Mouse (Mus musculus): Measurements from ENCODE around the gene Tmem219. TPM values are rescaled to one million over a fixed set of nuclear protein-coding genes. Genes with fewer than 3 reads are reported as not detected.

Gene Tmem219
- total RNA-seq, 1 experiment, result 14.7 TPM

- Histone ChIP-seq H3K4me1 (ENCODE audit: control insufficient read depth in 2 of 2, insufficient read depth in 2 of 2, low read length in 2 of 2, poor library complexity in 1 of 2) (no peaks in the 10 kb centered on the region), H3K9me3 (ENCODE audit: control insufficient read depth, insufficient read depth, low read depth, low read length) (no peaks in the 10 kb centered on the region), H3K4me3 (ENCODE audit: insufficient read depth in 1 of 2, low read depth in 1 of 2, low read length in 2 of 2, poor library complexity in 1 of 2, severe bottlenecking in 1 of 2) (no peak overlapping the region), H3K27ac (ENCODE audit: insufficient read depth, low read depth, low read length, poor library complexity, severe bottlenecking) (no peak overlapping the region), H3K36me3 (ENCODE audit: control insufficient read depth, insufficient read depth, low read length, poor library complexity, severe bottlenecking) (peaks cover 45% of the 10 kb centered on the region), H3K9ac (ENCODE audit: insufficient read depth, low read depth, low read length, poor library complexity, severe bottlenecking) (no peak overlapping the region)
- TF ChIP-seq CHD2 (IDR thresholded peaks at IDR 0.05; ENCODE audit: low read depth, low read length) (no peak), HCFC1 (IDR thresholded peaks at IDR 0.05; ENCODE audit: borderline replicate concordance, insufficient read depth, low read length) (no peak), ZC3H11A (IDR thresholded peaks at IDR 0.05; ENCODE audit: borderline replicate concordance, low read depth, low read length) (no peak), ZNF384 (IDR thresholded peaks at IDR 0.05; ENCODE audit: low read depth, low read length) (no peak), MAFK (IDR thresholded peaks at IDR 0.05; ENCODE audit: insufficient read depth, low read depth, low read length) (no peak)
- in situ Hi-C loops (cut with MboI; ENCODE audit: low sequenced_read_pairs in 2 of 2, unreplicated experiment in 2 of 2), result no loop called here
- DNase-seq (ENCODE audit: low read depth, low spot score), result no peak
Measured at GRCm38 (mm10) chr7:126877239-126877638, 45.5 kb downstream of the Tmem219 start.

GRCm38 (mm10) chr7:126870520-126870891 lies 52.2 kb downstream of the Tmem219 start:
- Histone ChIP-seq H3K9ac (ENCODE audit: insufficient read depth, low read depth, low read length, poor library complexity, severe bottlenecking) (no peak overlapping the region), H3K27ac (ENCODE audit: insufficient read depth, low read depth, low read length, poor library complexity, severe bottlenecking) (no peak overlapping the region), H3K4me3 (ENCODE audit: insufficient read depth in 1 of 2, low read depth in 1 of 2, low read length in 2 of 2, poor library complexity in 1 of 2, severe bottlenecking in 1 of 2) (no peak overlapping the region), H3K4me1 (ENCODE audit: control insufficient read depth in 2 of 2, insufficient read depth in 2 of 2, low read length in 2 of 2, poor library complexity in 1 of 2) (peaks cover 0 to 5% of the 10 kb centered on the region in 2 experiments; a peak in 1 of 4 replicates), H3K9me3 (ENCODE audit: control insufficient read depth, insufficient read depth, low read depth, low read length) (no peaks in the 10 kb centered on the region), H3K36me3 (ENCODE audit: control insufficient read depth, insufficient read depth, low read length, poor library complexity, severe bottlenecking) (peaks cover 69% of the 10 kb centered on the region)
- in situ Hi-C loops (cut with MboI; ENCODE audit: low sequenced_read_pairs in 2 of 2, unreplicated experiment in 2 of 2), result no loop called here
- TF ChIP-seq MAFK (IDR thresholded peaks at IDR 0.05; ENCODE audit: insufficient read depth, low read depth, low read length) (no peak), HCFC1 (IDR thresholded peaks at IDR 0.05; ENCODE audit: borderline replicate concordance, insufficient read depth, low read length) (no peak), ZC3H11A (IDR thresholded peaks at IDR 0.05; ENCODE audit: borderline replicate concordance, low read depth, low read length) (no peak), CHD2 (IDR thresholded peaks at IDR 0.05; ENCODE audit: low read depth, low read length) (no peak), ZNF384 (IDR thresholded peaks at IDR 0.05; ENCODE audit: low read depth, low read length) (no peak)
- no peak for DNase-seq (ENCODE audit: low read depth, low spot score)

DNA sequence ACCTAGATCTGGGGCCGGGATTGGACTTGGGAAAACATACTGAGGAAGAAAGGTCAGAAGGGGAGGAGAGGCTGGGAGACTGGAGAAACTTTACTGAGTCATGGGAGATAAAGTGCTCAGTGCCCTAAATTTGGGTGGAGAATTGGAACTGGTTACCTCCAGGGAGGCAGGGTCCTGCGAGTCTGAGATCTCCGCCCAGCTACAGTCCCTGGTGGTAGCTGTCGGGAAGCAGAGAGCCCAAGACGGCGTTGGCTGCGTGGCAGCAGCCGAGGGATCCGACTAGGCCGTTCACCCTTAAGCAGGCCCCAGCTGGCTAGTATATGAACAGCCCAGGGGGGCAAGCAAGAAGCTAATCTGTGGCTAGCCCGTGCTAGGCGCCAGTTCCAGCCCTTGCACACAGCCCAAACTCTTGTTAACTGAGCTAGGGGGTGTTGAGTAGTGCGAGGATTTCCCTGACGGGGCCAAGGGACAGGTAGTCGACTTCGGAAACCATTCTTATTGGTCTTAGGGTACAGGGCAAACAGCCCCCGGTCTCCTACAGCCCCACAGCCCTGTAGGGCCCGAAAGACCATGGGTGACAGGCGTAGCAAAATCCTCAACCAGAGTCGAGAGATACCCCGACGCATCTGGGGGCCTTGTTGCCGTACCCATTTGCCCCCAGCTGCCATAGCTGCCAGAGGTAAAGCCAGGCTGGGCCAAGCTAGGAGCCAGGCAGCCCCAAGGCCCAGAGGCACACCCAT lies 52.8 kb downstream of the Tmem219 start:
- peaks cover 0 to 5% of the 10 kb centered on the region in 2 experiments; a peak in 1 of 4 replicates for H3K4me1 ChIP-seq (ENCODE audit: control insufficient read depth in 2 of 2, insufficient read depth in 2 of 2, low read length in 2 of 2, poor library complexity in 1 of 2)
- in situ Hi-C loops (cut with MboI; ENCODE audit: low sequenced_read_pairs in 2 of 2, unreplicated experiment in 2 of 2), result no loop called here
- no peak overlapping the region for H3K27ac ChIP-seq (ENCODE audit: insufficient read depth, low read depth, low read length, poor library complexity, severe bottlenecking)
- peaks cover 70% of the 10 kb centered on the region for H3K36me3 ChIP-seq (ENCODE audit: control insufficient read depth, insufficient read depth, low read length, poor library complexity, severe bottlenecking)
- H3K9me3 ChIP-seq (ENCODE audit: control insufficient read depth, insufficient read depth, low read depth, low read length), result no peaks in the 10 kb centered on the region
- no peak for TF ChIP-seq ZC3H11A (IDR thresholded peaks at IDR 0.05; ENCODE audit: borderline replicate concordance, low read depth, low read length)
- TF ChIP-seq CHD2 (IDR thresholded peaks at IDR 0.05; ENCODE audit: low read depth, low read length), result no peak
- TF ChIP-seq MAFK (IDR thresholded peaks at IDR 0.05; ENCODE audit: insufficient read depth, low read depth, low read length), result no peak
- no peak for TF ChIP-seq ZNF384 (IDR thresholded peaks at IDR 0.05; ENCODE audit: low read depth, low read length)
- no peak for TF ChIP-seq HCFC1 (IDR thresholded peaks at IDR 0.05; ENCODE audit: borderline replicate concordance, insufficient read depth, low read length)
- no peak for DNase-seq (ENCODE audit: low read depth, low spot score)
- no peak overlapping the region for H3K9ac ChIP-seq (ENCODE audit: insufficient read depth, low read depth, low read length, poor library complexity, severe bottlenecking)
- H3K4me3 ChIP-seq (ENCODE audit: insufficient read depth in 1 of 2, low read depth in 1 of 2, low read length in 2 of 2, poor library complexity in 1 of 2, severe bottlenecking in 1 of 2), result no peak overlapping the region

DNA sequence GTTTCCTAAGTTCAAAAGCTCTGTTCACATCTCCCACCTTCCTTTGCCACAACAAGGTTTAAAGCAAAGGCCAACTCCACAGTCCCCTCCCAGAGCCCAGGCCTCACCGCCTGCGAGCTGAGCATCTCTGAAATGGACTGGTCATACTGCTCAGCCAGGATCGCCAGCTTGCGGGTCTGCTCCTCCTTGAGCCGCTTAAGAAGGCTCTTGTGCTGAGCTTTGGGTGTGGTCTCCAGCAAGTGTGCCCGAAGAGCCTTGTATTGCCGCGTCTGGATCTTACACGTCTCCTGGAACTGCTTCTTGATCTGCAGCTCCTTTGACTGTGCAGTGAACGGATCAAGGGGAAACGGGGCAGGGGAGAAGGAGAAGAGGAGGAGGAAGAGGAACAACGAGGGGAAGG lies 54.7 kb downstream of the Tmem219 start:
- DNase-seq (ENCODE audit: low read depth, low spot score), result no peak
- Histone ChIP-seq H3K4me3 (ENCODE audit: insufficient read depth in 1 of 2, low read depth in 1 of 2, low read length in 2 of 2, poor library complexity in 1 of 2, severe bottlenecking in 1 of 2) (no peak overlapping the region), H3K9ac (ENCODE audit: insufficient read depth, low read depth, low read length, poor library complexity, severe bottlenecking) (no peak overlapping the region), H3K4me1 (ENCODE audit: control insufficient read depth in 2 of 2, insufficient read depth in 2 of 2, low read length in 2 of 2, poor library complexity in 1 of 2) (peaks cover 0 to 12% of the 10 kb centered on the region in 2 experiments; a peak in 1 of 4 replicates), H3K27ac (ENCODE audit: insufficient read depth, low read depth, low read length, poor library complexity, severe bottlenecking) (no peak overlapping the region), H3K36me3 (ENCODE audit: control insufficient read depth, insufficient read depth, low read length, poor library complexity, severe bottlenecking) (peaks cover 71% of the 10 kb centered on the region), H3K9me3 (ENCODE audit: control insufficient read depth, insufficient read depth, low read depth, low read length) (no peaks in the 10 kb centered on the region)
- in situ Hi-C loops (cut with MboI; ENCODE audit: low sequenced_read_pairs in 2 of 2, unreplicated experiment in 2 of 2), result no loop called here
- TF ChIP-seq MAFK (IDR thresholded peaks at IDR 0.05; ENCODE audit: insufficient read depth, low read depth, low read length) (no peak), CHD2 (IDR thresholded peaks at IDR 0.05; ENCODE audit: low read depth, low read length) (no peak), ZC3H11A (IDR thresholded peaks at IDR 0.05; ENCODE audit: borderline replicate concordance, low read depth, low read length) (no peak), HCFC1 (IDR thresholded peaks at IDR 0.05; ENCODE audit: borderline replicate concordance, insufficient read depth, low read length) (no peak), ZNF384 (IDR thresholded peaks at IDR 0.05; ENCODE audit: low read depth, low read length) (no peak)
